In the genomic region with DNA sequence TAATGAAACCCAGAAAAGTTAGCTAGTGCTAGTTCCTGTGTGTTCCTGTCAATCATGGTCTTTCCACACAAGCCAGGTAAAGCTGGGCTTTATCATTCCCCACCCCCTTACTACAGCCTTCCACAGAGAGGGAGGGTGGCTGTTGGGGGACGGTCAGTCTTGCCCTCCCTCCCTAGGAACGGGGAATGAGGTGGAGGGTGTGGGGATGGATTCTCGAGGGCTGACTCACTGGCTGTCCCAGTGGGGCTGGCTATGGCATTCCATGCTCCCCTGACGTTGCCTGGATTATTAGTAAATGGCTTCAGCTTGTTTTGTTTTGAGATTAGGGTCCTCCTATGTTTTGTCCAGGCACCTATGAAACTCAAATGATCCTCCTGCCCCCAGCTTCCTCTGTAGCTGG, we compare ENCODE assay signal across 26 mouse cellular contexts. TPM values are rescaled to one million over a fixed set of nuclear protein-coding genes. Genes with fewer than 3 reads are reported as not detected.
DNase-seq lines count a peak whose midpoint lies in the region; ATAC-seq lines count a peak whose summit lies in the region.
"Had no signal": no experiment of that assay in that cellular context is flagged by ENCODE, and none has a peak within 500 bp of the region (broad histone marks: within the 10 kb centered on the region; RNA-seq: fewer than 3 reads in every experiment).

No protein-coding gene starts in this region.

- H3K9me3 ChIP-seq in stomach, embryonic 16.5 days (replicated peaks; ENCODE audit: control insufficient read depth, low read length), result no peaks in the 10 kb centered on the region
- H3K9me3 ChIP-seq: limb, embryonic 12.5 days; liver, embryonic 13.5 days; midbrain, embryonic 15.5 days; neural tube, embryonic 15.5 days had no signal

- peak overlapping the region; percentile 40; the same call in 1 of the 2 replicates for H3K9ac ChIP-seq in stomach, embryonic 16.5 days (ENCODE audit: low read length)
- H3K9ac ChIP-seq: limb, embryonic 12.5 days; liver, embryonic 13.5 days; midbrain, embryonic 15.5 days; neural tube, embryonic 15.5 days had no signal

- 10% methylated on average over 4 of the region's 4 CpGs for WGBS in stomach, embryonic 16.5 days

- no peak for ATAC-seq in stomach, embryonic 16.5 days (ENCODE audit: insufficient read depth, low FRiP score)
- ATAC-seq: forebrain, embryonic 16.5 days; hindbrain, embryonic 16.5 days; midbrain, embryonic 15.5 days had no signal

- H3K4me3 ChIP-seq in stomach, embryonic 16.5 days (replicated peaks; ENCODE audit: low read length), result no peak overlapping the region
- H3K4me3 ChIP-seq: heart, adult 2 months; liver, embryonic 13.5 days; midbrain, embryonic 15.5 days; neural tube, embryonic 15.5 days had no signal

- peaks cover 10% of the 10 kb centered on the region for H3K27me3 ChIP-seq in stomach, embryonic 16.5 days (ENCODE audit: control insufficient read depth, insufficient read depth, low read length)

- H3K4me2 ChIP-seq in stomach, embryonic 16.5 days (ENCODE audit: low read depth, low read length), result no peak overlapping the region
- H3K4me2 ChIP-seq: limb, embryonic 12.5 days; liver, embryonic 13.5 days; midbrain, embryonic 15.5 days; neural tube, embryonic 15.5 days had no signal

- peak; percentile 57 for DNase-seq in gastrocnemius, adult 18-20 months (ENCODE audit: low spot score)
- DNase-seq in gastrocnemius, postnatal 10 days, result no peak
- DNase-seq in lung, adult 18-20 months, result peak; percentile 71 to 77
- no peak for DNase-seq in lung, postnatal 10 days
- peak; percentile 29 for DNase-seq in MN1 (ENCODE audit: low spot score)
- no peak for DNase-seq in retina, embryonic 14.5 days (ENCODE audit: low spot score)
- DNase-seq: cerebellum, adult 11-12 months; cerebellum, postnatal 14 days; heart, adult 2 months; kidney, adult 11 months; liver, embryonic 13.5 days; right cerebral cortex, postnatal 14 days; spleen, adult 18-20 months; thymus, adult 2 months had no signal

- H3K4me1 ChIP-seq in stomach, embryonic 16.5 days (ENCODE audit: control insufficient read depth, insufficient read depth, low read length), result peaks cover 22% of the 10 kb centered on the region

- H3K36me3 ChIP-seq in stomach, embryonic 16.5 days (ENCODE audit: control insufficient read depth, insufficient read depth, low read length), result no peaks in the 10 kb centered on the region
- H3K36me3 ChIP-seq: limb, embryonic 12.5 days; liver, embryonic 13.5 days; midbrain, embryonic 15.5 days; neural tube, embryonic 15.5 days had no signal

- no peak overlapping the region for H3K27ac ChIP-seq in stomach, embryonic 16.5 days (ENCODE audit: low read length)
- H3K27ac ChIP-seq: heart, adult 2 months; kidney, postnatal 0 days; limb, embryonic 12.5 days; liver, embryonic 13.5 days; midbrain, embryonic 15.5 days; neural tube, embryonic 15.5 days had no signal

RNA-seq across cellular contexts. Expression of a gene that starts 1.6 kb away (rescaled TPM):
- 1 to 10 TPM; 1.1 to 2.2 TPM for total RNA-seq in gastrocnemius, adult 18-20 months (2021)
- under 1 TPM; 0.18 to 0.38 TPM for total RNA-seq in gastrocnemius, postnatal 10 days (2021)
- polyA plus RNA-seq in stomach, embryonic 16.5 days (2015; fragmentation: Nextera tagmentation; extraction: Ambion mirVana), result 7.9 and 12.6 TPM in 2 replicates
- total RNA-seq: hematopoietic stem cell, adult 5-6 weeks; left cerebral cortex, postnatal 10 days had no signal
- polyA plus RNA-seq: liver, embryonic 13.5 days had no signal

RNA-seq across cellular contexts. Expression of a gene that starts 16.9 kb away (rescaled TPM):
- total RNA-seq in gastrocnemius, adult 18-20 months (2021), result 1 to 10 TPM; 1.1 to 1.3 TPM
- total RNA-seq in gastrocnemius, postnatal 10 days (2021), result 1 to 10 TPM; 2.2 to 2.7 TPM
- 0.50 and 0.75 TPM in 2 replicates for polyA plus RNA-seq in stomach, embryonic 16.5 days (2015; fragmentation: Nextera tagmentation; extraction: Ambion mirVana)
- total RNA-seq: hematopoietic stem cell, adult 5-6 weeks had no signal

RNA-seq across cellular contexts. Expression of a gene that starts 37.3 kb away (rescaled TPM):
- not detected for total RNA-seq in gastrocnemius, adult 18-20 months (2021)
- not detected for total RNA-seq in gastrocnemius, postnatal 10 days (2021)
- polyA plus RNA-seq in stomach, embryonic 16.5 days (2015; fragmentation: Nextera tagmentation; extraction: Ambion mirVana), result 33.7 and 39.0 TPM in 2 replicates
- total RNA-seq: gastrocnemius, adult 8-10 months; heart, adult 2 months; hematopoietic stem cell, adult 5-6 weeks; layer of hippocampus, postnatal 14 days; megakaryocyte-erythroid progenitor cell, adult 5-6 weeks had no signal

Comparison
In these comparisons a context has a peak if more than half of its experiments do, and no peak if none do; other contexts are left out.
1. DNase-seq: peak in gastrocnemius, adult 18-20 months (single experiment), lung, adult 18-20 months (2 of 2) and MN1 (single experiment); none in gastrocnemius, postnatal 10 days (single experiment), lung, postnatal 10 days (single experiment) and retina, embryonic 14.5 days (single experiment).